Mouse (Mus musculus): ENCODE results near the gene Tmem41a.

- TF ChIP-seq POLR2A (IDR thresholded peaks at IDR 0.05; ENCODE audit: borderline replicate concordance, low read depth, low read length) (no peak), CTCF (IDR thresholded peaks at IDR 0.05; ENCODE audit: low read depth, low read length) (no peak)
These were observed 18.2 kb upstream of the Tmem41a start for GRCm38 (mm10) chr16:21965576-21965975.

Measured in bone marrow macrophage, adult 2 months (primary cell).